In the genomic region with DNA sequence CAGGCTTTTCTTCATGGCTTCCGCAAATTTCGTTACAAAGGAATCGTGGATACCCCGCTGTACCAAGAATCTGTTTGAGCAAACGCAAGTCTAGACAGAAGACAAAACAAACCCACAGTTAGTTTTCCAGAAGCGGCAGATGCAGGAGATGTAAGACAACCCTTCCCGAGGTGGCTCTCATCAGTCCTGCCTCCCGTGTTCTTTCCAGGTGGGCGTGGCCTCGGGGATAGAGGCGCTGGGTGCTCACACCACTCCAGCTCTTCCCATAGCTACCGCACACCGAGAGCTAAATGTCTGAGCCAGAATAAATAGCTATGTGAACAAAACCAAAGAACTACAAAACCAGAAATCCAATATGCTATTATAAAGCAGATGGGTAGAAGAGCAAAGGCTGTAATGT, we compare ENCODE assay signal across 16 mouse cellular contexts. TPM values are rescaled to one million over a fixed set of nuclear protein-coding genes. Genes with fewer than 3 reads are reported as not detected.
"Had no signal": no experiment of that assay in that cellular context is flagged by ENCODE, and none has a peak within 500 bp of the region (broad histone marks: within the 10 kb centered on the region; RNA-seq: fewer than 3 reads in every experiment).

No protein-coding gene starts in this region.

- H3K9ac ChIP-seq: lung, embryonic 15.5 days; midbrain, embryonic 13.5 days; midbrain, embryonic 15.5 days; neural tube, embryonic 12.5 days; stomach, embryonic 15.5 days had no signal

- ATAC-seq: midbrain, embryonic 13.5 days; midbrain, embryonic 15.5 days had no signal

- H3K9me3 ChIP-seq: lung, embryonic 15.5 days; megakaryocyte, embryonic 14.5 days; midbrain, embryonic 13.5 days; midbrain, embryonic 15.5 days; neural tube, embryonic 12.5 days; stomach, embryonic 15.5 days had no signal

- H3K27me3 ChIP-seq: lung, embryonic 15.5 days; midbrain, embryonic 13.5 days; midbrain, embryonic 15.5 days; neural tube, embryonic 12.5 days; stomach, embryonic 15.5 days had no signal

- H3K4me2 ChIP-seq: lung, embryonic 15.5 days; midbrain, embryonic 11.5 days; midbrain, embryonic 13.5 days; midbrain, embryonic 15.5 days; neural tube, embryonic 12.5 days; stomach, embryonic 15.5 days had no signal

- H3K4me1 ChIP-seq: lung, embryonic 15.5 days; midbrain, embryonic 13.5 days; midbrain, embryonic 15.5 days; neural tube, embryonic 12.5 days; stomach, embryonic 15.5 days had no signal

- H3K36me3 ChIP-seq: stomach, embryonic 15.5 days had no signal

- H3K27ac ChIP-seq: lung, embryonic 15.5 days; macrophage; midbrain, embryonic 13.5 days; midbrain, embryonic 15.5 days; neural tube, embryonic 12.5 days; stomach, embryonic 15.5 days; stomach, postnatal 0 days had no signal

- DNase-seq: lung, adult 2 months; lung, postnatal 14 days; right cerebral cortex, postnatal 14 days; thymus, adult 2 months; thymus, postnatal 25 days; thymus, postnatal 4 days had no signal

- H3K4me3 ChIP-seq: lung, embryonic 15.5 days; megakaryocyte, embryonic 14.5 days; midbrain, embryonic 13.5 days; midbrain, embryonic 15.5 days; neural tube, embryonic 12.5 days; stomach, embryonic 15.5 days had no signal

RNA-seq across cellular contexts. Expression of gene Aldh5a1, which starts 21.6 kb away (rescaled TPM):
- total RNA-seq: monocyte, adult 5-6 weeks had no signal
